Mouse (Mus musculus): ENCODE data around the gene Atp5g2. TPM values are rescaled to one million over a fixed set of nuclear protein-coding genes. Genes with fewer than 3 reads are reported as not detected.
A peak's percentile ranks its signal among the peaks of the same experiment; 100 is the strongest.

Atp5g2 gene
- polyA plus RNA-seq (2015; fragmentation: Nextera tagmentation; extraction: Ambion mirVana), result 59.0 and 65.5 TPM in 2 replicates

DNA sequence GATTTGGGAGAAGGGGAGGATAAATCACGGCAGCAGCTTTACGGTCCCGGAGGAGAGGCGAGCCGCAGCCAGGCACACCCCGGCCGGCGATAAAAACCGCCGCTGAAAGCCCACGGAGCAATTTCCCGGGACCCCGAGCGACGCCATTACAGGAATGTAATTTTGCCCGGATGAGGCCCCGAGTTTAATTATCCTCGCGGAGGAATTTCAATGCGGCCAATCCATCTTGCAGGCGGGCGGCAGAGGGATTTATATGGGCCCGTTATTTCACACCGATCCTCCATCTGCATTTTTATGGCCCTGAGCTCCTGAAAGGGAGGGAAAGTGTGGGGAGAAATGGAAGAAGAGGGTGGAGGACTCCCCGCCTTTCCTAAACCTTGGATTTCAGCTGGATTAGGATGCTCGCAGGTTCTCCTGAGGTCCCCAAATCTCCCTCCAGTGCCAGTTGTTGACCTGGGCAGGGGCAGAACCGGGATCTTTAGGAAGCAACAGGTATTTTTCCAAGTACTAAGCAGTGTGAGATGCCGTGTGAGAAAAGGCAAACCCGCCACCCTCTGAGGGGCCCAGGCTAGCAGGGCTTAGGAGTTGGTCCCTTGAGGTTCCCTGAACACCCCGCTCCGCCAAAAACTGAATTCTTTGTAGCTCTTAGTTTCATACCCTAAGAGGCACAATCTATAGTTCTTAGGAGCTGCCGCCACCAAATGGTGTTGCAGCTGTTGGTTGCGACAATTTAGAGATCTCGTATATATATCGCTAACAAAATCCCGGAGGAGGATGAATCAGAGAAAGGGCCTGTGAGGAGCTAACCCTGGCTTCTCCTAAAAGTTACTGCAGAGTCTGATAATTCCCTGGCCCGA is at the start of gene Atp5g2:
Gene Atp5g2 (minus strand): TSS at position 138 of the 857 bp plus-strand sequence.
- Histone ChIP-seq H3K9me3 (replicated peaks) (no peaks in the 10 kb centered on the region), H3K27me3 (no peaks in the 10 kb centered on the region)
- no peak for ATAC-seq (ENCODE audit: insufficient number of reproducible peaks, low FRiP score, low TSS enrichment, low read depth)

GRCm38 (mm10) chr15:102721016-102721898 is 49.1 kb upstream of the Atp5g2 start:
- ATAC-seq (ENCODE audit: insufficient number of reproducible peaks, low FRiP score, low TSS enrichment, low read depth), result 0 out of 2 replicates have a peak, but pooled peaks have one; percentile 4
- Histone ChIP-seq H3K9ac (peak overlapping the region; percentile 41), H3K27ac (replicated peaks) (peak overlapping the region; percentile 66), H3K36me3 (peaks cover 33% of the 10 kb centered on the region), H3K4me1 (peaks cover 26% of the 10 kb centered on the region), H3K4me3 (replicated peaks) (peak overlapping the region; percentile 61), H3K4me2 (replicated peaks) (peak overlapping the region; percentile 62), H3K9me3 (replicated peaks) (no peaks in the 10 kb centered on the region), H3K27me3 (no peaks in the 10 kb centered on the region)
- WGBS, result 11% methylated on average over 14 of the region's 14 CpGs

More for the DNA sequence above, at the start of gene Atp5g2:
- Histone ChIP-seq H3K27ac (replicated peaks) (peak within 1 kb of the TSS; percentile 100), H3K9ac (peak within 1 kb of the TSS; percentile 73), H3K4me3 (replicated peaks) (peak within 1 kb of the TSS; percentile 57), H3K4me1 (peaks cover 40% of the 10 kb centered on the region), H3K36me3 (peaks cover 6% of the 10 kb centered on the region), H3K4me2 (replicated peaks) (peak within 1 kb of the TSS; percentile 76)
- 2% methylated on average over 37 of the region's 37 CpGs for WGBS

DNA sequence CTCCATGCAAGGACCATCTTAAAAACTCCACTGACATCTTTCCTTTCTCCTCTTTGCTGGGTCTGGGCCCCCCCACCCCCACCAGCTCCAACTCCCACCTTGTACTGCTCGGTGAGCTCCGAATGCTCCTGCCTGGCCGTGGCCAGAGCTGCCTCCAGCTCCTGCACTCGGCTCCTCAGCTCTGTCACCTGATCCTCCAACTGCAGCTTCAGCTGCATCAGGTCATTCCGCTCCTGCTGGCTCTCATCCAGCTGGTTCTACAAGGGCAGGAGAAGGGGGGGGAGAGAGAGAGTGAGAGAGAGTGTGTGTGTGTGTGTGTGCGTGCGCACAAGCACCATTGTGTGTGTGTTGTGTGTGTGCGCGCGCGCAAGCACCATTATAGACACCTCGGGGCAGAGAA is 44.0 kb upstream of the Atp5g2 start:
- Histone ChIP-seq H3K9me3 (replicated peaks) (no peaks in the 10 kb centered on the region), H3K4me3 (replicated peaks) (no peak overlapping the region), H3K9ac (no peak overlapping the region), H3K4me1 (peaks cover 19% of the 10 kb centered on the region), H3K4me2 (replicated peaks) (no peak overlapping the region), H3K36me3 (peaks cover 80% of the 10 kb centered on the region), H3K27me3 (no peaks in the 10 kb centered on the region), H3K27ac (replicated peaks) (no peak overlapping the region)
- 55% methylated on average over 12 of the region's 12 CpGs for WGBS
- ATAC-seq (ENCODE audit: insufficient number of reproducible peaks, low FRiP score, low TSS enrichment, low read depth), result no peak

- no peak for ATAC-seq (ENCODE audit: insufficient number of reproducible peaks, low FRiP score, low TSS enrichment, low read depth)
- H3K4me1 ChIP-seq, result 0 out of 2 replicates have a peak, but pooled peaks cover 6% of the 10 kb centered on the region
- 71% methylated on average over 6 of the region's 6 CpGs for WGBS
- H3K4me2 ChIP-seq (replicated peaks), result no peak overlapping the region
- no peak overlapping the region for H3K9ac ChIP-seq
- H3K36me3 ChIP-seq, result peaks cover 65% of the 10 kb centered on the region
- no peaks in the 10 kb centered on the region for H3K27me3 ChIP-seq
- H3K27ac ChIP-seq (replicated peaks), result no peak overlapping the region
- no peaks in the 10 kb centered on the region for H3K9me3 ChIP-seq (replicated peaks)
- H3K4me3 ChIP-seq (replicated peaks), result no peak overlapping the region
Measured at GRCm38 (mm10) chr15:102707736-102708269, 35.7 kb upstream of the Atp5g2 start.

DNA sequence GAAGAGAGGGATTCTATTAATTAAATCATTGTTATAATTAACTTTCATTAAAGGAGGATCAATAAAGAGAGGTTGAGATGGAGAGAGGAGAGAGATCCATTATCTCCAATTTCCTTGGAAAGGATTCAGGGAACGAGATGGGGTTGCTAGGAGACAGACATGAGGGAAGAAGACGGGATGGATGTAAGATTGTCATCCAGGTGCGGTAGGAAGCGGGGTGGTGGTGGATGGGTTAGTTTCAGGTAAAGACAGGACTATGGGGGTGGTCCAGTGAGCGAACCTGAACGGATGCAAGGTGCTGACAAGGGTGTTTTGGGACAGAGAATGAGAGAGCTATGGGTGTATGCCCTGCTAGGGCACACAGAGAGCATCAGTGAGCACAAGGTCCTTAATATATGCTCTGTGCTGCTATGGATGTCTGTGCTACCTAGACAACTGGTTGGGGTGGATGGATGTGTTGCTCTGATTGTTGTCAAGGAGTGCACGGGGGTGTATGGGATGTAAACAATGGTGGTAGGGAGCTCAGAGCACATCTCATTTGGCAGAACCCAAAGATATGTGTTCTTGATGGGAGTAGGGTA is 33.9 kb upstream of the Atp5g2 start:
- Histone ChIP-seq H3K36me3 (peaks cover 49% of the 10 kb centered on the region), H3K4me3 (replicated peaks) (no peak overlapping the region), H3K4me2 (replicated peaks) (no peak overlapping the region), H3K9ac (no peak overlapping the region), H3K9me3 (replicated peaks) (no peaks in the 10 kb centered on the region), H3K27ac (replicated peaks) (no peak overlapping the region), H3K4me1 (0 out of 2 replicates have a peak, but pooled peaks cover 6% of the 10 kb centered on the region), H3K27me3 (no peaks in the 10 kb centered on the region)
- ATAC-seq (ENCODE audit: insufficient number of reproducible peaks, low FRiP score, low TSS enrichment, low read depth), result no peak
- 80% methylated on average over 7 of the region's 7 CpGs for WGBS

GRCm38 (mm10) chr15:102705226-102705894 is 33.2 kb upstream of the Atp5g2 start:
- no peak overlapping the region for H3K9ac ChIP-seq
- H3K4me1 ChIP-seq, result 0 out of 2 replicates have a peak, but pooled peaks cover 6% of the 10 kb centered on the region
- 38% methylated on average over 9 of the region's 9 CpGs for WGBS
- H3K36me3 ChIP-seq, result peaks cover 43% of the 10 kb centered on the region
- no peaks in the 10 kb centered on the region for H3K9me3 ChIP-seq (replicated peaks)
- no peak overlapping the region for H3K27ac ChIP-seq (replicated peaks)
- H3K27me3 ChIP-seq, result no peaks in the 10 kb centered on the region
- H3K4me2 ChIP-seq (replicated peaks), result no peak overlapping the region
- ATAC-seq (ENCODE audit: insufficient number of reproducible peaks, low FRiP score, low TSS enrichment, low read depth), result no peak
- no peak overlapping the region for H3K4me3 ChIP-seq (replicated peaks)

DNA sequence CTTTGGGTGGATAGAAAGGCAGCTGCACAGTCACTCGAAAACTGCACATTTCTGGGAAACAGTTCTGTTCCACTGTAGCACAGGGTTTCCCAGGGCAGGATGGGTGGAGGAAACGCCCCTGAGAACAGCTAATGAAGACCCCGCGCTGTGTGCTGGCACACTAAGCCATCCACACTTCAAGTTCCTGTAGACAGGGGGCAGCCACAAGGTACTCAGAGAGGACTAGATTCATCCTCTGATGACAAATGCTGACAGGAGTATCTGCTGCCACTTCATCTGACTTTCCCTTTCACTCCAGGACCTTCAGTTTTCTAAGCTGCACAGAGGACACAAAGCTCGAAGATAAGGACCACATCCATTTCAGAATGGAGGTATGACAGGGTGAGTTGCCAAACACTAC is 32.7 kb upstream of the Atp5g2 start:
- no peak for ATAC-seq (ENCODE audit: insufficient number of reproducible peaks, low FRiP score, low TSS enrichment, low read depth)

DNA sequence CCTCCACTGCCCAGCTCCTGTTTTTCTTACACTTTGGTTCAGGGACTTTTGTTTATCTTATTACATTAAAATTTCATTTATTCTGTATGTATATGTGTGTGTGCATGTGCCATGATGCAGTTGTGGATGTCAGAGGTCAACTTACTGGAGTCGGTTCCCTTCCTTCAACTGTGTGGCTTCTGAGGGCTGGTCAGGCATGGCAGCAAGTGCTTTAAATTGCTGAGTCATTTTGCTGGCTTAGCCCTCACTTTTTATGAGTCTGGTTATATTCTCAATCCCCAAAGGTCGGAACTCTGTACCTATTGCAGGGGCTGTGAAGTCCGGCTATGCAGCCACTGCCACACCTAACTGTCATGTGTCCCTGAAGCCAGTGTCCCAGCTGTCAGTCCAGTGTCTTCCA is 30.8 kb upstream of the Atp5g2 start:
- peaks cover 19% of the 10 kb centered on the region for H3K36me3 ChIP-seq
- no peak overlapping the region for H3K9ac ChIP-seq
- ATAC-seq (ENCODE audit: insufficient number of reproducible peaks, low FRiP score, low TSS enrichment, low read depth), result no peak
- H3K4me1 ChIP-seq, result 0 out of 2 replicates have a peak, but pooled peaks cover 6% of the 10 kb centered on the region
- H3K9me3 ChIP-seq (replicated peaks), result no peaks in the 10 kb centered on the region
- peaks cover 16% of the 10 kb centered on the region for H3K27me3 ChIP-seq
- WGBS, result 73% methylated on average over 3 of the region's 3 CpGs
- H3K27ac ChIP-seq (replicated peaks), result no peak overlapping the region
- H3K4me2 ChIP-seq (replicated peaks), result no peak overlapping the region
- no peak overlapping the region for H3K4me3 ChIP-seq (replicated peaks)

More for the DNA sequence above, 32.7 kb upstream of the Atp5g2 start:
- Histone ChIP-seq H3K27me3 (no peaks in the 10 kb centered on the region), H3K9ac (no peak overlapping the region), H3K4me1 (0 out of 2 replicates have a peak, but pooled peaks cover 6% of the 10 kb centered on the region), H3K4me3 (replicated peaks) (no peak overlapping the region), H3K27ac (replicated peaks) (no peak overlapping the region), H3K9me3 (replicated peaks) (no peaks in the 10 kb centered on the region), H3K36me3 (peaks cover 37% of the 10 kb centered on the region), H3K4me2 (replicated peaks) (no peak overlapping the region)
- 63% methylated on average over 5 of the region's 5 CpGs for WGBS

DNA sequence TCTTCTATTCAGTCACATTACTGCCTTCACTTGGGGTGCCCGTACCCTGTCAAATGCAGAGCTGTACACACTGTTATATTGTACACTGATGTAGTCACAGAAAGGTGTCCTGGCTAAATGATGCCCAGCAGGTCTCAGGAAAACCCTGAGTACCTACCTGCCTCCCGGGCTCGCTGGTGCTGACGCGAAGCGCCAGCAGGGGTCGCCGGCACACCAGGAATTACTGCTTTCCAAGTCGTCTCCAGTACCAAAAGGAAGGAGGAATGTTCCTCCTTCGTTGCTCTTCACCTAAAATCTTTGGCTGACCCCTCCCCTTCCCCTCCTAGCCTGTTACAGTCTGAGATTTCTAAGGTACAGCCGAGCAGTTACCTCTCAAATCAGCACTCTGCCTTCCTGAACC is 26.0 kb upstream of the Atp5g2 start:
- H3K4me2 ChIP-seq (replicated peaks), result no peak overlapping the region
- WGBS, result 3% methylated on average over 11 of the region's 11 CpGs
- no peak overlapping the region for H3K4me3 ChIP-seq (replicated peaks)
- H3K27ac ChIP-seq (replicated peaks), result no peak overlapping the region
- peaks cover 16% of the 10 kb centered on the region for H3K4me1 ChIP-seq
- H3K36me3 ChIP-seq, result no peaks in the 10 kb centered on the region
- ATAC-seq (ENCODE audit: insufficient number of reproducible peaks, low FRiP score, low TSS enrichment, low read depth), result no peak
- H3K9me3 ChIP-seq (replicated peaks), result no peaks in the 10 kb centered on the region
- H3K27me3 ChIP-seq, result peaks cover 64% of the 10 kb centered on the region
- no peak overlapping the region for H3K9ac ChIP-seq

GRCm38 (mm10) chr15:102696899-102697298 is 24.7 kb upstream of the Atp5g2 start:
- Histone ChIP-seq H3K9me3 (replicated peaks) (no peaks in the 10 kb centered on the region), H3K27me3 (peaks cover 76% of the 10 kb centered on the region), H3K9ac (no peak overlapping the region), H3K36me3 (no peaks in the 10 kb centered on the region), H3K4me2 (replicated peaks) (no peak overlapping the region), H3K4me1 (peaks cover 29% of the 10 kb centered on the region), H3K27ac (replicated peaks) (no peak overlapping the region), H3K4me3 (replicated peaks) (no peak overlapping the region)
- ATAC-seq (ENCODE audit: insufficient number of reproducible peaks, low FRiP score, low TSS enrichment, low read depth), result no peak
- 39% methylated on average over 3 of the region's 3 CpGs for WGBS

Measured in embryonic facial prominence, embryonic 15.5 days (tissue).